Mouse (Mus musculus): ENCODE results near the gene Gtf2ird2. TPM values are rescaled to one million over a fixed set of nuclear protein-coding genes. Genes with fewer than 3 reads are reported as not detected.

Gene Gtf2ird2
- 10.4 and 11.0 TPM in 2 replicates for polyA plus RNA-seq (2015; fragmentation: Nextera tagmentation; extraction: Ambion mirVana)

DNA sequence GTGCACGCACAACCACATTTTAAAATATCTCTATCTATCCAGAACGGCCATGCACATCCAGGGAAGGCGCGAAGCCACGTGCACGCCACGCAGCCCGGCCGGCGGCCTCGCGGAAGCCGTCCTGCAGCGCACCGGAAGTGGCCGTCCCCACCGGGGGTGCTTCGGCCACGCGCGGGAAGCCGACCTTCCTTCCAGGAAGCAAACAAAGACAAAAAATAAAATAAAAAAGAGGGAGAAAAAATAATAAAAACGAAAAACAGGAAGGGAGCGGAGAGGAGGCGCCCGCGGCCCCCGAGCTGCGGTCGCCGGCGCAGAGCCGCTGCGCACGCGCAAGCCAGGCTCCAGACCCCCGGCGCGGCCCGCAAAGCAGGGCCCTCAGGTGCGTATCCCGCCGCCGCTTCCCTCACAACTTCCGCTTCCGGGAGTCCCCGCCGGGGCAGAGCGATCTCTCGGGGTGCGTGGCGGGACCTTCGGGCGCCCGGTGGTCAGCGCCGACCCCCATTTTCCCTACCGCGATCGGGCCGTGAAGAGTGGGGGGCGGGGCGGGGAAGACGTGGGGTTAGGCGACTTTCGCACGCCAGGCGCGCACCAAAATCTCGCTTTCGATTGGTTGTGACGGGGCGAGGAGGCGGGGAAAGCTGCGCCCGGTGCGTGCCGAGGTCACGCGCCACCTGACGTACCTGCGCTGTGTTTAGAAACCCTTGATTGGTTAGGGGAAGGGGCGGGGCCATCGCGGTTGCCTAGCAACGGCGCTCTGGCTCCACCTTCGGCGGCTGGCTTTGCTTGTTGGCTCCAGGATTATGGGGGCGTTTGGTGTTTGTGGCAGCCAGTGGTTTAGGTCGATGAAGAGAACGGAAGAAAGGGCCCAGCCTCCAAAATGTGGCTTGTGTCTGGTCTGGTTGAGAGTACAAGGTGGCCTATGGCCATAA lies at the start of gene Gtf2ird2:
Gene Gtf2ird2, plus strand, starts transcription at position 140 of the 929 bp plus-strand sequence.
- Histone ChIP-seq H3K4me2 (replicated peaks; ENCODE audit: low read depth, low read length) (peak within 1 kb of the TSS; percentile 84), H3K4me1 (ENCODE audit: insufficient read depth, low read length) (peaks cover 18% of the 10 kb centered on the region), H3K27ac (ENCODE audit: low read length) (peak within 1 kb of the TSS; percentile 98), H3K27me3 (ENCODE audit: insufficient read depth, low read length) (no peaks in the 10 kb centered on the region), H3K4me3 (ENCODE audit: low read length) (peak within 1 kb of the TSS; percentile 76), H3K36me3 (ENCODE audit: insufficient read depth, low read length) (no peaks in the 10 kb centered on the region), H3K9ac (replicated peaks; ENCODE audit: low read length) (peak within 1 kb of the TSS; percentile 91), H3K9me3 (ENCODE audit: low read length) (0 out of 2 replicates have a peak, but pooled peaks cover 3% of the 10 kb centered on the region)
- under 1% methylated on average over 90 of the region's 92 CpGs for WGBS
- ATAC-seq (ENCODE audit: low FRiP score, low TSS enrichment): peak; percentile 93

DNA sequence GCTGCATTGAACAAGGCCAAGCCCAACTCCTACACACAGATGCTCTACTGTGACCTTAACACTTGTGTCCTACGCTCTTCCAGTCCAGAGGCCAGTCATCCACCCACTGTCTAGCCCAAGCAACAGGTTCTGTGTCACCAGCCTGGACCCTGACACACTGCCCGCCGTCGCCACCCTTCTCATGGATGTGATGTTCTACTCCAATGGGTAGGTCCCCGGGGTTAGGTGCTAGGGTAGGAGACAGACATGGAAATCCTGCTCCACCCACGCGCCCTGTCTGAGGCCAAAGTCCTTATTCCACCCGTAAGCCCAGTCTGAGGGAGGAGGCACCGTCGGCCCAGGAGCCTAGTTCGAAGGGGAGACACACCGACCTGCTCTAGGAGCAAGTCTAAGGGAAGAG lies 47.8 kb upstream of the Gtf2ird2 start:
- WGBS: 88% methylated on average over 12 of the region's 12 CpGs
- H3K36me3 ChIP-seq (ENCODE audit: insufficient read depth, low read length): peaks cover 28% of the 10 kb centered on the region
- H3K27me3 ChIP-seq (ENCODE audit: insufficient read depth, low read length): no peaks in the 10 kb centered on the region
- no peak for ATAC-seq (ENCODE audit: low FRiP score, low TSS enrichment)
- H3K27ac ChIP-seq (ENCODE audit: low read length): no peak overlapping the region
- no peak overlapping the region for H3K4me3 ChIP-seq (ENCODE audit: low read length)
- H3K4me1 ChIP-seq (ENCODE audit: insufficient read depth, low read length): no peaks in the 10 kb centered on the region
- H3K4me2 ChIP-seq (replicated peaks; ENCODE audit: low read depth, low read length): no peak overlapping the region
- H3K9me3 ChIP-seq (ENCODE audit: low read length): no peaks in the 10 kb centered on the region
- H3K9ac ChIP-seq (replicated peaks; ENCODE audit: low read length): no peak overlapping the region

DNA sequence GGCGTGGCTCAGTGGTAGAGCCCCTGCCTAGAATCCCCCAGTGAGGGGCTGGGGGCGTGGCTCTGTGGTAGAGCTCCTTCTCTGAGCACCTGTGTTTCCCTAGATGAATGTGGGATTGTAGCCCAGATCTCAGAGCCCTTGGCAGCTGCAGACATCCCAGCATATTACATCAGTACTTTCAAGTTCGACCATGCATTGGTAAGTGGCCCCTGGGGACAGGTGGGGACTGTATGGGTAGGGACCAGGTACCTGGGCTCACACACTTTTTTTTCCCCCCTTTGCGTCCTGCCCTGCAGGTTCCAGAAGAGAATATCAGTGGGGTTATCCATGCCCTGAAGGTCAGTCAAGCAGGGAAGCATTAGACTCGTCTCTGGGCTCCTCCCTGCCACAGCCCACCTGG lies 45.9 kb upstream of the Gtf2ird2 start:
- 71% methylated on average over 5 of the region's 5 CpGs for WGBS
- Histone ChIP-seq H3K36me3 (ENCODE audit: insufficient read depth, low read length) (peaks cover 34% of the 10 kb centered on the region), H3K9ac (replicated peaks; ENCODE audit: low read length) (no peak overlapping the region)

DNA sequence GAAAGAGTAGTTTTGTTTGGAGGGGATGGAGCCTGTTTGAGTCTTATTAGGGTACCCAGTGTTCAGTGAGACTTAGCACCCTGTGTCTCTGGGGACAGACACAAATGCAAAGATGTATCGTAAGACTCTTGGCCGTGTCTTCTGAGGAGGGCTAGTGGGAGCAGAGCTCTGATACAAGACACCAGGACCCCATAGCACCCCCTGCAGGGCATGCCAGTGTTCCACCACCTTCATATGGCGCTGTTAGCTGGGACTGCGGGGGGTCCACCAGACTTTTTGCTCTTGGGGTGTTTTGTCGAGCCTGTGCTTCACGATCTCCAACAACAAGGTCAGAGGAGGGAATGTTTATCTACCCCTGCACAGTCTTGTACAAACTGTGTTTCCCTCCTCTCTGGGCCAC lies 44.4 kb upstream of the Gtf2ird2 start:
- 74% methylated on average over 6 of the region's 6 CpGs for WGBS
- H3K9ac ChIP-seq (replicated peaks; ENCODE audit: low read length): no peak overlapping the region
- H3K27ac ChIP-seq (ENCODE audit: low read length): no peak overlapping the region

More for the DNA sequence above, 45.9 kb upstream of the Gtf2ird2 start:
- ATAC-seq (ENCODE audit: low FRiP score, low TSS enrichment): no peak
- H3K27me3 ChIP-seq (ENCODE audit: insufficient read depth, low read length): no peaks in the 10 kb centered on the region
- H3K27ac ChIP-seq (ENCODE audit: low read length): no peak overlapping the region
- no peak overlapping the region for H3K4me2 ChIP-seq (replicated peaks; ENCODE audit: low read depth, low read length)
- H3K4me3 ChIP-seq (ENCODE audit: low read length): no peak overlapping the region
- H3K4me1 ChIP-seq (ENCODE audit: insufficient read depth, low read length): no peaks in the 10 kb centered on the region
- H3K9me3 ChIP-seq (ENCODE audit: low read length): no peaks in the 10 kb centered on the region

DNA sequence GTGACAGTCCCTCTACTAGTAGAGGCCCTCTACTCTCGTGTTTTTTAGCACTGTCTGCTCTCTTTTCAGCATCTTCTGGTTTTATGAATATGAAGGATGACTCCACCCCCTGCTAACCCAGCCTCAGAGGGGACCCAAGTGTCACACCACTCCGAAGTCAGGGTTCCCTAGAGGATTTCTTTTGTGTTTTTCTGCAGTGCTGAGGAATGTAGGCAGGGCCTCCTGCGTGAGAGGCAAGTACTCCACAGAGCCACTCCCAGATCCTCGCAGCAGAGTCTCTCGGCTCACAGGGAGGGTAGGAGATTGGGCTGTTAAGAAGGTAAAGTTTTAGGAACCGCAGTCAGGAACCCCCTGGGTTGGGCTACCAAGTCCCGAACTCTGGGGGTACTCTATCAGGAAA lies 42.6 kb upstream of the Gtf2ird2 start:
- Histone ChIP-seq H3K9me3 (ENCODE audit: low read length) (peaks cover 4% of the 10 kb centered on the region; the same call in 1 of the 2 replicates), H3K36me3 (ENCODE audit: insufficient read depth, low read length) (peaks cover 23% of the 10 kb centered on the region), H3K4me3 (ENCODE audit: low read length) (no peak overlapping the region), H3K4me1 (ENCODE audit: insufficient read depth, low read length) (no peaks in the 10 kb centered on the region), H3K9ac (replicated peaks; ENCODE audit: low read length) (no peak overlapping the region), H3K4me2 (replicated peaks; ENCODE audit: low read depth, low read length) (no peak overlapping the region), H3K27ac (ENCODE audit: low read length) (no peak overlapping the region), H3K27me3 (ENCODE audit: insufficient read depth, low read length) (no peaks in the 10 kb centered on the region)
- ATAC-seq (ENCODE audit: low FRiP score, low TSS enrichment): no peak
- WGBS: 71% methylated on average over 7 of the region's 7 CpGs

More for the DNA sequence above, 44.4 kb upstream of the Gtf2ird2 start:
- no peak for ATAC-seq (ENCODE audit: low FRiP score, low TSS enrichment)
- Histone ChIP-seq H3K9me3 (ENCODE audit: low read length) (no peaks in the 10 kb centered on the region), H3K4me3 (ENCODE audit: low read length) (no peak overlapping the region), H3K36me3 (ENCODE audit: insufficient read depth, low read length) (peaks cover 30% of the 10 kb centered on the region), H3K27me3 (ENCODE audit: insufficient read depth, low read length) (no peaks in the 10 kb centered on the region), H3K4me1 (ENCODE audit: insufficient read depth, low read length) (no peaks in the 10 kb centered on the region), H3K4me2 (replicated peaks; ENCODE audit: low read depth, low read length) (no peak overlapping the region)

DNA sequence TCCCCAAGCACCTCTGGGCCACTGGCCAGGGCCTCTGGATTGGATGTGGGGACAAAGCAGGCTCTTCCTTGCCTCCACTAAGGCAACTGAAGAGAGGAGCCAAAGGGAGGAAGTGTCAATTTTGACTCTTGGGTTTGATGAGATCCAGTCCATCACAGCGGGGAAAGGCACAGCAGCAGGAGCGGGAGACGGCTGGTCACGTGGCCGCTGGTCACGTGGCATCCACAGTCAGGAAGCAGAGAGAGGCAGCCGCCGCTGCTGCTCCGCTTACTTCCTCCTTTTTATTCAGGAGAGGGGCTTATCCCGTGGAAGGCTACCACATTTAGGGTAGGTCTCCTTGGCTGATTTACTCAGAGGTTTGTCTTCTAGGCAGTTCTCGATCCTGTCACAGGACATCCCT lies 41.4 kb upstream of the Gtf2ird2 start:
- Histone ChIP-seq H3K9ac (replicated peaks; ENCODE audit: low read length) (no peak overlapping the region), H3K9me3 (ENCODE audit: low read length) (peaks cover 4% of the 10 kb centered on the region; the same call in 1 of the 2 replicates), H3K27ac (ENCODE audit: low read length) (no peak overlapping the region), H3K27me3 (ENCODE audit: insufficient read depth, low read length) (no peaks in the 10 kb centered on the region), H3K4me3 (ENCODE audit: low read length) (no peak overlapping the region), H3K4me2 (replicated peaks; ENCODE audit: low read depth, low read length) (no peak overlapping the region), H3K36me3 (ENCODE audit: insufficient read depth, low read length) (peaks cover 18% of the 10 kb centered on the region), H3K4me1 (ENCODE audit: insufficient read depth, low read length) (no peaks in the 10 kb centered on the region)
- no peak for ATAC-seq (ENCODE audit: low FRiP score, low TSS enrichment)
- WGBS: 79% methylated on average over 11 of the region's 11 CpGs

DNA sequence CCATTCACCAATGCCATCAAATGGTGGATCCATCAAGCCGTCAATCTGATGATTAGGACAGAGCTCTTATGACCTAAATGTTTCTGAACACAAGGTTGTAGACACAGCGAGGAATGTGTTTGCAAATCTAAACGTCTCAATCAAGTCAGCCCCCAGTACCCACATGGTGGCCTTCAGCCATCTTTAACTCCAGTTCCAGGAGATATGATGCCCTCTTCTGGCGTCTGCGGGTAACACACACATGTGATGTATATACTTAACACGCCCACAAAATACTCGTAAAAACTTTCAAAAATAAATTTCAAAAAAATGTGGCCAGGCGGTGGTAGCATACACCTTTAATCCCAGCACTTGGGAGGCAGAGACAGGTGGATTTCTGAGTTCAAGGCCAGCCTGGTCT lies 38.8 kb upstream of the Gtf2ird2 start:
- Histone ChIP-seq H3K4me1 (ENCODE audit: insufficient read depth, low read length) (peaks cover 4% of the 10 kb centered on the region; the same call in 1 of the 2 replicates), H3K9ac (replicated peaks; ENCODE audit: low read length) (no peak overlapping the region), H3K27me3 (ENCODE audit: insufficient read depth, low read length) (no peaks in the 10 kb centered on the region), H3K4me3 (ENCODE audit: low read length) (no peak overlapping the region), H3K4me2 (replicated peaks; ENCODE audit: low read depth, low read length) (no peak overlapping the region), H3K27ac (ENCODE audit: low read length) (no peak overlapping the region), H3K36me3 (ENCODE audit: insufficient read depth, low read length) (peaks cover 28% of the 10 kb centered on the region), H3K9me3 (ENCODE audit: low read length) (peaks cover 4% of the 10 kb centered on the region; the same call in 1 of the 2 replicates)
- 91% methylated on average over 8 of the region's 8 CpGs for WGBS
- no peak for ATAC-seq (ENCODE audit: low FRiP score, low TSS enrichment)

DNA sequence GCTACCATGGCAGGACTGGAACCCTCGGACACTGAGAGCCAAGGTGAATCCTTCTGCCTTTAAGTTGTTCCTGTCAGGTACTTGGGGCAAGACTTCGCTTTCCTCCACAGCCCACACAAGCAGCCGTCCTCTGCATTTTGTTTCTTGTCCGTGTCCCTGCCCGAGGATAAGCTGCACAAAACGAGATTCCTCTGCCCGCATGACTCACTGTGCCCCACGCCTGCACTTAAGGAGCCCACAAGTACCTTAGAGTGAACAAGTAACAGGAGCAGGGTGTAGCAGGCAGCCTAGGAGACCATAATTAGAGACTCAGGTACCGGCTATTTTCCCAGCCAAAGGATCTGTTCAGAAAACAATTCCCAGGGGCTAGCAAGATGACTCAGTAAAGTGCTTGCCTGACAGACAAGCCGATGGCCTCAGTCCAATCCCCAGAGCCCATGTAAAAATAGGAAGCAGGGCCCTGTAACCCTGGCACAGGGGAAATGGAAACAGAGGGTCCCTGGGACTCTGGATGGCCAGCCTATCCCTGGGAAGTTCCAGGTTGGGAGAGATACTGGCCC lies 36.5 kb upstream of the Gtf2ird2 start:
- H3K4me3 ChIP-seq (ENCODE audit: low read length): no peak overlapping the region
- 84% methylated on average over 10 of the region's 10 CpGs for WGBS
- H3K9ac ChIP-seq (replicated peaks; ENCODE audit: low read length): no peak overlapping the region
- no peak overlapping the region for H3K4me2 ChIP-seq (replicated peaks; ENCODE audit: low read depth, low read length)
- H3K27ac ChIP-seq (ENCODE audit: low read length): no peak overlapping the region
- peaks cover 4% of the 10 kb centered on the region; the same call in 1 of the 2 replicates for H3K4me1 ChIP-seq (ENCODE audit: insufficient read depth, low read length)
- no peak for ATAC-seq (ENCODE audit: low FRiP score, low TSS enrichment)
- H3K36me3 ChIP-seq (ENCODE audit: insufficient read depth, low read length): peaks cover 48% of the 10 kb centered on the region
- peaks cover 4% of the 10 kb centered on the region; the same call in 1 of the 2 replicates for H3K9me3 ChIP-seq (ENCODE audit: low read length)
- no peaks in the 10 kb centered on the region for H3K27me3 ChIP-seq (ENCODE audit: insufficient read depth, low read length)

DNA sequence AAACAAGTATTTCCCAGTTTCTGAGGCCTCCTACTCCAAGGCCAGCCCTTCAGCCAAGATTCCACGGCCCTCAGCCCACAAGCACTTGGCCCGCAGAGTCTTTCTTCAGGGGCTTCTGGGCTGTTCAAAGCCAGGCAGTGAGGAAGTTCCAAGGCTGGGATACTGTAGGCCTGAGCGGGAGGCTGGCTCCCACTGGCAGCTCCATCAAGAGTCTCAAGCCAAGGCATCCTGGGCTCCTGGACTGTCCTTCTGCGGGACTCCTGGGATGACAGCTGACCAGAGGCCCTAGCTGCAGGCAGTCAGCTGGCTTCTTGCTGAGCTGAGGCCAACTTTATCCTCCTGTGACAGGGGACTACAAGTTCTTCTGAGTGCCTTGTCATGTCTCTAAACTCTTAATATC lies 35.7 kb upstream of the Gtf2ird2 start:
- no peak for ATAC-seq (ENCODE audit: low FRiP score, low TSS enrichment)
- no peaks in the 10 kb centered on the region for H3K27me3 ChIP-seq (ENCODE audit: insufficient read depth, low read length)
- H3K4me2 ChIP-seq (replicated peaks; ENCODE audit: low read depth, low read length): no peak overlapping the region
- H3K27ac ChIP-seq (ENCODE audit: low read length): no peak overlapping the region; the same call in 1 of the 2 replicates
- H3K9ac ChIP-seq (replicated peaks; ENCODE audit: low read length): no peak overlapping the region
- H3K4me1 ChIP-seq (ENCODE audit: insufficient read depth, low read length): peaks cover 4% of the 10 kb centered on the region; the same call in 1 of the 2 replicates
- no peak overlapping the region for H3K4me3 ChIP-seq (ENCODE audit: low read length)
- peaks cover 4% of the 10 kb centered on the region; the same call in 1 of the 2 replicates for H3K9me3 ChIP-seq (ENCODE audit: low read length)
- H3K36me3 ChIP-seq (ENCODE audit: insufficient read depth, low read length): peaks cover 51% of the 10 kb centered on the region
- 85% methylated on average over 4 of the region's 4 CpGs for WGBS
